Mouse (Mus musculus): ENCODE results near the gene Klhl9. TPM values are rescaled to one million over a fixed set of nuclear protein-coding genes. Genes with fewer than 3 reads are reported as not detected.

Klhl9 gene
- polyA plus RNA-seq, 1 experiment from 2014 or later: 143 TPM

DNA sequence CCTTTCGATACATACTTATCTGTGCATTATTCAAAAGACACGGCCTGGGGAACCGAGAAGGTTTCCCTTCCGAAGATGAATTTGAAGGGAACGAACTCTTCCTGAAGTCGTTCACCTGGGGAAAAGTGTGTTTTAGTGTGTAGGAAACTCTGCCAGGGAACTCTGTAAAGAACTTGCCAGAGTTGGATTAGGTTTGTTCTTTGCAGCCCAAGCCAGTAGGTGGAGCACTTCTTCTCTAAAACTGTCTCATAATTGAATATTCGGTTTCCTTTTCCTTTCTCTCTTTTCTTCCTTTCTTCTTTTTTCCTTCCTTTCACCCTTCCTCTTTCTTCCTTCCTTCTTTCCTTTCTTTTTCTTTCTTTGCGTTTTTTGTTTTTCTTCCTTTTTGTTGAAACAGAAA lies 41.9 kb downstream of the Klhl9 start:
- H3K9me3 ChIP-seq: no peaks in the 10 kb centered on the region
- no peak for ATAC-seq (ENCODE audit: insufficient number of reproducible peaks, insufficient read depth, low FRiP score, low TSS enrichment)
- WGBS: 56% methylated on average over 8 of the region's 8 CpGs

GRCm38 (mm10) chr4:88676824-88677223 lies 45.4 kb downstream of the Klhl9 start, which contains the start of gene Ifna16:
Gene Ifna16, minus strand, starts transcription at chr4:88676924.
- 87% methylated on average over 1 of the region's 1 CpGs for whole genome bisulfite sequencing
- Histone ChIP-seq H3K36me3 (no peaks in the 10 kb centered on the region), H3K27me3 (no peaks in the 10 kb centered on the region), H3K4me3 (no peak within 1 kb of the TSS), H3K9ac (no peak within 1 kb of the TSS), H3K4me1 (no peaks in the 10 kb centered on the region), H3K4me2 (replicated peaks) (no peak within 1 kb of the TSS), H3K9me3 (no peaks in the 10 kb centered on the region), H3K27ac (no peak within 1 kb of the TSS)
- ATAC-seq (ENCODE audit: insufficient number of reproducible peaks, insufficient read depth, low FRiP score, low TSS enrichment): no peak

More for the DNA sequence above, 41.9 kb downstream of the Klhl9 start:
- Histone ChIP-seq H3K4me3 (no peak overlapping the region), H3K9ac (no peak overlapping the region), H3K27ac (no peak overlapping the region), H3K27me3 (no peaks in the 10 kb centered on the region), H3K36me3 (no peaks in the 10 kb centered on the region), H3K4me1 (no peaks in the 10 kb centered on the region), H3K4me2 (replicated peaks) (no peak overlapping the region)

Other genes starting within 250 kb of the Klhl9 start
- not detected in 2 replicates for gene Ifnb1, start 199.7 kb downstream of the Klhl9 start, polyA plus RNA-seq (2016; fragmentation: Nextera tagmentation; extraction: Ambion mirVana)
- not detected in 2 replicates for gene Ifna15, start 164.2 kb downstream of the Klhl9 start, polyA plus RNA-seq (2016; fragmentation: Nextera tagmentation; extraction: Ambion mirVana)
- not detected in 2 replicates for gene Ifna14, start 150.7 kb downstream of the Klhl9 start, polyA plus RNA-seq (2016; fragmentation: Nextera tagmentation; extraction: Ambion mirVana)
- gene Ifna9, start 130.1 kb downstream of the Klhl9 start, polyA plus RNA-seq (2016; fragmentation: Nextera tagmentation; extraction: Ambion mirVana): not detected in 2 replicates
- gene Ifna12, start 119.1 kb downstream of the Klhl9 start, polyA plus RNA-seq (2016; fragmentation: Nextera tagmentation; extraction: Ambion mirVana): not detected in 2 replicates
- not detected in 2 replicates for gene C87499, start 88.1 kb downstream of the Klhl9 start, polyA plus RNA-seq (2016; fragmentation: Nextera tagmentation; extraction: Ambion mirVana)
- not detected in 2 replicates for gene Ifna13, start 78.0 kb downstream of the Klhl9 start, polyA plus RNA-seq (2016; fragmentation: Nextera tagmentation; extraction: Ambion mirVana)
- not detected in 2 replicates for gene Ifna16, start 45.5 kb downstream of the Klhl9 start, polyA plus RNA-seq (2016; fragmentation: Nextera tagmentation; extraction: Ambion mirVana)
- not detected in 2 replicates for gene Ifna2, start 38.6 kb downstream of the Klhl9 start, polyA plus RNA-seq (2016; fragmentation: Nextera tagmentation; extraction: Ambion mirVana)
- not detected in 2 replicates for gene Ifnab, start 31.1 kb downstream of the Klhl9 start, polyA plus RNA-seq (2016; fragmentation: Nextera tagmentation; extraction: Ambion mirVana)
- gene Gm26566, start 660 bp downstream of the Klhl9 start, polyA plus RNA-seq (2016; fragmentation: Nextera tagmentation; extraction: Ambion mirVana): 1.5 and 1.8 TPM in 2 replicates
- gene Gm13271, start 32.4 kb upstream of the Klhl9 start, polyA plus RNA-seq (2016; fragmentation: Nextera tagmentation; extraction: Ambion mirVana): not detected in 2 replicates
- 0.32 and 0.41 TPM in 2 replicates for gene Gm13283, start 37.7 kb upstream of the Klhl9 start, polyA plus RNA-seq (2016; fragmentation: Nextera tagmentation; extraction: Ambion mirVana)
- 0.37 TPM in 1 of 2 replicates, not detected in the other for gene Gm13290, start 51.4 kb upstream of the Klhl9 start, polyA plus RNA-seq (2016; fragmentation: Nextera tagmentation; extraction: Ambion mirVana)
- not detected in 2 replicates for gene Gm13289, start 54.5 kb upstream of the Klhl9 start, polyA plus RNA-seq (2016; fragmentation: Nextera tagmentation; extraction: Ambion mirVana)
- gene Gm13272, start 57.4 kb upstream of the Klhl9 start, polyA plus RNA-seq (2016; fragmentation: Nextera tagmentation; extraction: Ambion mirVana): not detected in 2 replicates
- 0.20 and 0.32 TPM in 2 replicates for gene Ifnz, start 59.7 kb upstream of the Klhl9 start, polyA plus RNA-seq (2016; fragmentation: Nextera tagmentation; extraction: Ambion mirVana)
- not detected in 2 replicates for gene Gm13276, start 63.2 kb upstream of the Klhl9 start, polyA plus RNA-seq (2016; fragmentation: Nextera tagmentation; extraction: Ambion mirVana)
- gene Gm13277, start 66.2 kb upstream of the Klhl9 start, polyA plus RNA-seq (2016; fragmentation: Nextera tagmentation; extraction: Ambion mirVana): not detected in 2 replicates
- not detected in 2 replicates for gene Gm13278, start 69.1 kb upstream of the Klhl9 start, polyA plus RNA-seq (2016; fragmentation: Nextera tagmentation; extraction: Ambion mirVana)
- not detected in 2 replicates for gene Gm13275, start 72.0 kb upstream of the Klhl9 start, polyA plus RNA-seq (2016; fragmentation: Nextera tagmentation; extraction: Ambion mirVana)
- gene Gm13279, start 74.9 kb upstream of the Klhl9 start, polyA plus RNA-seq (2016; fragmentation: Nextera tagmentation; extraction: Ambion mirVana): not detected in 2 replicates
- 1.0 and 1.5 TPM in 2 replicates for gene Gm13285, start 77.2 kb upstream of the Klhl9 start, polyA plus RNA-seq (2016; fragmentation: Nextera tagmentation; extraction: Ambion mirVana)
- not detected in 2 replicates for gene Gm13287, start 80.8 kb upstream of the Klhl9 start, polyA plus RNA-seq (2016; fragmentation: Nextera tagmentation; extraction: Ambion mirVana)
- gene Gm13288, start 83.1 kb upstream of the Klhl9 start, polyA plus RNA-seq (2016; fragmentation: Nextera tagmentation; extraction: Ambion mirVana): 0.15 TPM in 1 of 2 replicates, not detected in the other
- gene Ifna7, start 93.8 kb upstream of the Klhl9 start, polyA plus RNA-seq (2016; fragmentation: Nextera tagmentation; extraction: Ambion mirVana): not detected in 2 replicates
- gene Ifna11, start 97.5 kb upstream of the Klhl9 start, polyA plus RNA-seq (2016; fragmentation: Nextera tagmentation; extraction: Ambion mirVana): not detected in 2 replicates
- gene Ifna6, start 105.0 kb upstream of the Klhl9 start, polyA plus RNA-seq (2016; fragmentation: Nextera tagmentation; extraction: Ambion mirVana): not detected in 2 replicates
- gene Ifna5, start 113.1 kb upstream of the Klhl9 start, polyA plus RNA-seq (2016; fragmentation: Nextera tagmentation; extraction: Ambion mirVana): not detected in 2 replicates
- gene Ifna4, start 119.4 kb upstream of the Klhl9 start, polyA plus RNA-seq (2016; fragmentation: Nextera tagmentation; extraction: Ambion mirVana): not detected in 2 replicates
- gene Ifna1, start 127.6 kb upstream of the Klhl9 start, polyA plus RNA-seq (2016; fragmentation: Nextera tagmentation; extraction: Ambion mirVana): not detected in 2 replicates
- not detected in 2 replicates for gene Ifne, start 157.7 kb upstream of the Klhl9 start, polyA plus RNA-seq (2016; fragmentation: Nextera tagmentation; extraction: Ambion mirVana)

Data from embryonic facial prominence, embryonic 12.5 days (tissue).